Mouse (Mus musculus) monocyte, adult 5-6 weeks (primary cell): Measurements from ENCODE around the gene Igfbp6. TPM values are rescaled to one million over a fixed set of nuclear protein-coding genes. Genes with fewer than 3 reads are reported as not detected.

ENCODE experiments used
- ATAC-seq: fragments of 153-309, 156-312 bp; replicated peaks from 2 replicates; pipeline ENCODE4 v1.8.0; 2017; ENCODE audit warnings: mild to moderate bottlenecking; ENCODE audit not compliant: low TSS enrichment, insufficient number of reproducible peaks, severe bottlenecking, poor library complexity, low FRiP score
- total RNA-seq: library from RNA; stranded (forward); fragments of 200-1000, 200-491, 200-594 nt; gene quantifications from 3 replicates; pipeline ENCODE4 v1.2.3, GENCODE M21; 2017

Gene Igfbp6
- total RNA-seq, 1 experiment from 2014 or later: 0.38 TPM

GRCm38 (mm10) chr15:102194439-102194838 is 50.3 kb downstream of the Igfbp6 start:
- no peak for ATAC-seq

GRCm38 (mm10) chr15:102195373-102195772 is 51.2 kb downstream of the Igfbp6 start:
- no peak for ATAC-seq

- ATAC-seq: no peak
Observed at GRCm38 (mm10) chr15:102198841-102199240, 54.7 kb downstream of the Igfbp6 start.

Other genes with a start within 250 kb of the Igfbp6 start
- not detected in 3 replicates for gene Krt4, start 219.6 kb upstream of the Igfbp6 start, total RNA-seq
- gene Krt79, start 204.0 kb upstream of the Igfbp6 start, total RNA-seq: not detected in 3 replicates
- gene Krt78, start 190.1 kb upstream of the Igfbp6 start, total RNA-seq: not detected in 3 replicates
- gene Krt8, start 139.9 kb upstream of the Igfbp6 start, total RNA-seq: 0.19 to 0.68 TPM in 2 of 3 replicates, not detected in the other
- 1.1 to 4.4 TPM (median 3.5 TPM) in 3 replicates for gene Krt18, start 116.2 kb upstream of the Igfbp6 start, total RNA-seq
- gene Eif4b, start 70.6 kb upstream of the Igfbp6 start, total RNA-seq: 248 to 278 TPM (median 251 TPM) in 3 replicates
- gene Tns2, start 43.9 kb upstream of the Igfbp6 start, total RNA-seq: 5.7 TPM in 1 of 3 replicates, not detected in the others
- gene Spryd3, start 8.1 kb upstream of the Igfbp6 start, total RNA-seq: 49.3 to 56.3 TPM (median 49.3 TPM) in 3 replicates
- gene Soat2, start 6.2 kb downstream of the Igfbp6 start, total RNA-seq: 6.2 to 25.0 TPM (median 10.2 TPM) in 3 replicates
- gene Zfp740, start 58.9 kb downstream of the Igfbp6 start, total RNA-seq: 58.9 to 62.9 TPM (median 60.3 TPM) in 3 replicates
- 4.1 to 11.2 TPM (median 8.1 TPM) in 3 replicates for gene Csad, start 60.4 kb downstream of the Igfbp6 start, total RNA-seq
- 533 to 618 TPM (median 601 TPM) in 3 replicates for gene Itgb7, start 87.6 kb downstream of the Igfbp6 start, total RNA-seq
- gene Rarg, start 113.2 kb downstream of the Igfbp6 start, total RNA-seq: 18.8 to 30.0 TPM (median 26.6 TPM) in 3 replicates
- not detected in 3 replicates for gene Gm9918, start 126.2 kb downstream of the Igfbp6 start, total RNA-seq
- gene Mfsd5, start 135.1 kb downstream of the Igfbp6 start, total RNA-seq: 30.1 to 39.1 TPM (median 34.0 TPM) in 3 replicates
- 0.76 to 4.6 TPM (median 4.0 TPM) in 3 replicates for gene Espl1, start 151.9 kb downstream of the Igfbp6 start, total RNA-seq
- gene Pfdn5, start 181.8 kb downstream of the Igfbp6 start, total RNA-seq: 576 to 776 TPM (median 626 TPM) in 3 replicates
- gene Myg1, start 187.3 kb downstream of the Igfbp6 start, total RNA-seq: 20.0 to 37.9 TPM (median 27.2 TPM) in 3 replicates
- gene Aaas, start 206.4 kb downstream of the Igfbp6 start, total RNA-seq: 16.5 to 50.9 TPM (median 46.2 TPM) in 3 replicates
- gene Sp7, start 222.8 kb downstream of the Igfbp6 start, total RNA-seq: not detected in 3 replicates